ENCODE assay signal across 8 mouse cellular contexts in genomic region chr13:92751726-92752565, GRCm38 (mm10). TPM values are rescaled to one million over a fixed set of nuclear protein-coding genes. Genes with fewer than 3 reads are reported as not detected.
DNase-seq lines count a peak whose midpoint lies in the region; ATAC-seq and TF ChIP-seq lines count a peak whose summit lies in the region.

No protein-coding gene starts in this region.

- H3K27me3 ChIP-seq in kidney, adult 2 months (replicated peaks; ENCODE audit: control insufficient read depth, insufficient read depth, low read length): no peaks in the 10 kb centered on the region
- H3K27me3 ChIP-seq in limb, embryonic 11.5 days (ENCODE audit: control insufficient read depth, insufficient read depth, low read length): no peaks in the 10 kb centered on the region
- H3K27me3 ChIP-seq in midbrain, postnatal 0 days (ENCODE audit: insufficient read depth, low read length): no peaks in the 10 kb centered on the region
- no peaks in the 10 kb centered on the region for H3K27me3 ChIP-seq in stomach, postnatal 0 days (ENCODE audit: control insufficient read depth, insufficient read depth, low read length)

- H3K4me2 ChIP-seq in limb, embryonic 11.5 days (ENCODE audit: low read depth, severe bottlenecking): no peak overlapping the region
- H3K4me2 ChIP-seq in midbrain, postnatal 0 days (ENCODE audit: low read depth, low read length, poor library complexity, severe bottlenecking): no peak overlapping the region
- no peak overlapping the region for H3K4me2 ChIP-seq in stomach, postnatal 0 days (replicated peaks; ENCODE audit: low read depth)

- H3K4me3 ChIP-seq in kidney, adult 2 months (ENCODE audit: insufficient read depth, low read depth, low read length): no peak overlapping the region
- no peak overlapping the region for H3K4me3 ChIP-seq in limb, embryonic 11.5 days (ENCODE audit: low read depth, low read length)
- H3K4me3 ChIP-seq in midbrain, postnatal 0 days (ENCODE audit: low read depth, low read length): no peak overlapping the region
- no peak overlapping the region for H3K4me3 ChIP-seq in stomach, postnatal 0 days (ENCODE audit: low read depth, low read length)

- ATAC-seq in limb, embryonic 11.5 days (ENCODE audit: insufficient number of reproducible peaks, low FRiP score, low TSS enrichment, low read depth): no peak
- peak; percentile 85 for ATAC-seq in midbrain, postnatal 0 days (ENCODE audit: low FRiP score)
- ATAC-seq in stomach, postnatal 0 days (ENCODE audit: low FRiP score, low TSS enrichment): peak; percentile 80

- 71% methylated on average over 21 of the region's 21 CpGs for WGBS in kidney, adult 2 months
- 64% methylated on average over 21 of the region's 21 CpGs for WGBS in limb, embryonic 11.5 days
- 55% methylated on average over 21 of the region's 21 CpGs for WGBS in midbrain, postnatal 0 days
- 59% methylated on average over 21 of the region's 21 CpGs for WGBS in stomach, postnatal 0 days

- no peak overlapping the region for H3K9ac ChIP-seq in limb, embryonic 11.5 days (ENCODE audit: low read length)
- H3K9ac ChIP-seq in midbrain, postnatal 0 days (replicated peaks; ENCODE audit: low read length, poor library complexity, severe bottlenecking): no peak overlapping the region
- H3K9ac ChIP-seq in stomach, postnatal 0 days (ENCODE audit: low read length): no peak overlapping the region

- no peaks in the 10 kb centered on the region for H3K4me1 ChIP-seq in kidney, adult 2 months (ENCODE audit: control insufficient read depth, insufficient read depth, low read length)
- no peaks in the 10 kb centered on the region for H3K4me1 ChIP-seq in limb, embryonic 11.5 days (ENCODE audit: control insufficient read depth, insufficient read depth, low read length)
- H3K4me1 ChIP-seq in midbrain, postnatal 0 days (ENCODE audit: insufficient read depth, low read length): no peaks in the 10 kb centered on the region
- H3K4me1 ChIP-seq in stomach, postnatal 0 days (replicated peaks; ENCODE audit: control insufficient read depth, insufficient read depth): no peaks in the 10 kb centered on the region

- no peak for TF ChIP-seq POLR2A in kidney, adult 2 months (IDR thresholded peaks at IDR 0.05; ENCODE audit: low read depth, low read length)

- H3K9me3 ChIP-seq in limb, embryonic 11.5 days (ENCODE audit: control insufficient read depth, low read length): no peaks in the 10 kb centered on the region
- H3K9me3 ChIP-seq in midbrain, postnatal 0 days (ENCODE audit: low read length): no peaks in the 10 kb centered on the region
- H3K9me3 ChIP-seq in stomach, postnatal 0 days (ENCODE audit: control insufficient read depth, low read length): no peaks in the 10 kb centered on the region

- TF ChIP-seq EP300 in stomach, postnatal 0 days (optimal IDR thresholded peaks at IDR 0.05): no peak

- no peak overlapping the region for H3K27ac ChIP-seq in kidney, adult 2 months (ENCODE audit: insufficient read depth, low read depth, low read length)
- H3K27ac ChIP-seq in limb, embryonic 11.5 days (replicated peaks; ENCODE audit: low read depth, low read length): no peak overlapping the region
- peak overlapping the region; percentile 57 for H3K27ac ChIP-seq in midbrain, postnatal 0 days (ENCODE audit: low read depth, low read length)
- H3K27ac ChIP-seq in stomach, postnatal 0 days (replicated peaks): no peak overlapping the region

- TF ChIP-seq CTCF in kidney, adult 2 months (conservative IDR thresholded peaks at IDR 0.05; ENCODE audit: insufficient read depth, insufficient read length, low read depth, low read length): peak; percentile 66
- TF ChIP-seq CTCF in midbrain, postnatal 0 days (IDR thresholded peaks at IDR 0.05): peak; percentile 94
- TF ChIP-seq CTCF in stomach, postnatal 0 days (IDR thresholded peaks at IDR 0.05; ENCODE audit: low read depth): peak; percentile 96

- no peaks in the 10 kb centered on the region for H3K36me3 ChIP-seq in kidney, adult 2 months (ENCODE audit: control insufficient read depth, insufficient read depth, low read length)
- H3K36me3 ChIP-seq in limb, embryonic 11.5 days (ENCODE audit: control insufficient read depth, insufficient read depth, low read length): no peaks in the 10 kb centered on the region
- H3K36me3 ChIP-seq in midbrain, postnatal 0 days (ENCODE audit: insufficient read depth, low read length): no peaks in the 10 kb centered on the region
- H3K36me3 ChIP-seq in stomach, postnatal 0 days (ENCODE audit: control insufficient read depth, insufficient read depth, low read length): no peaks in the 10 kb centered on the region

- peak; percentile 58 for DNase-seq in thymus, postnatal 4 days
- DNase-seq in thymus, postnatal 0 days (ENCODE audit: low spot score): no peak
- peak; percentile 42 for DNase-seq in embryo, embryonic 11.5 days (ENCODE audit: low read depth, low spot score)
- peak; percentile 85 to 88 for DNase-seq in gastrocnemius, postnatal 4 days (ENCODE audit: low spot score in 2 of 2)
- peak; percentile 68 for DNase-seq in kidney, adult 2 months
- peak; percentile 88 for DNase-seq in limb, embryonic 11.5 days (ENCODE audit: low spot score)
- DNase-seq in midbrain, postnatal 0 days (ENCODE audit: low spot score): peak; percentile 97
- DNase-seq in stomach, postnatal 0 days (ENCODE audit: low spot score): peak; percentile 87

RNA-seq across cellular contexts. Expression of gene Thbs4, which starts 42.7 kb away (rescaled TPM):
- 0.55 TPM in 2 replicates for polyA plus RNA-seq in thymus, postnatal 0 days (2015; fragmentation: Nextera tagmentation; extraction: Ambion mirVana)
- total RNA-seq in gastrocnemius, postnatal 4 days (2021): 100 to 1,000 TPM; 151 to 191 TPM
- polyA plus RNA-seq in kidney, adult 2 months (2012; rRNA removed): 2.8 and 3.1 TPM in 2 replicates
- polyA plus RNA-seq in limb, embryonic 11.5 days (2014; fragmentation: Nextera tagmentation; extraction: Ambion mirVana): 0.61 and 0.72 TPM in 2 replicates
- total RNA-seq in midbrain, postnatal 0 days (2014; rRNA removed): 0.93 and 0.94 TPM in 2 replicates
- 1.5 and 1.7 TPM in 2 replicates for polyA plus RNA-seq in midbrain, postnatal 0 days (2015; fragmentation: Nextera tagmentation; extraction: Ambion mirVana)
- polyA plus RNA-seq in stomach, postnatal 0 days (2015; fragmentation: Nextera tagmentation; extraction: Ambion mirVana): 0.72 and 0.93 TPM in 2 replicates
